Mouse (Mus musculus) spleen, adult 2 months (tissue): ENCODE results near the gene Runx1.

Experiments
- CTCF ChIP-seq: fragments of 200-500 bp; IDR thresholded peaks from 2 replicates; pipeline ENCODE4 v1.5.1; 2011; ENCODE audit warnings: mild to moderate bottlenecking, inconsistent platforms; ENCODE audit not compliant: insufficient read depth, insufficient read length, insufficient replicate concordance; ENCODE audit errors: extremely low read depth
- POLR2A ChIP-seq: fragments of 200-500 bp; IDR thresholded peaks from 2 replicates; pipeline ENCODE4 v1.6.1; 2011; ENCODE audit warnings: low read depth, low read length, inconsistent platforms

DNA sequence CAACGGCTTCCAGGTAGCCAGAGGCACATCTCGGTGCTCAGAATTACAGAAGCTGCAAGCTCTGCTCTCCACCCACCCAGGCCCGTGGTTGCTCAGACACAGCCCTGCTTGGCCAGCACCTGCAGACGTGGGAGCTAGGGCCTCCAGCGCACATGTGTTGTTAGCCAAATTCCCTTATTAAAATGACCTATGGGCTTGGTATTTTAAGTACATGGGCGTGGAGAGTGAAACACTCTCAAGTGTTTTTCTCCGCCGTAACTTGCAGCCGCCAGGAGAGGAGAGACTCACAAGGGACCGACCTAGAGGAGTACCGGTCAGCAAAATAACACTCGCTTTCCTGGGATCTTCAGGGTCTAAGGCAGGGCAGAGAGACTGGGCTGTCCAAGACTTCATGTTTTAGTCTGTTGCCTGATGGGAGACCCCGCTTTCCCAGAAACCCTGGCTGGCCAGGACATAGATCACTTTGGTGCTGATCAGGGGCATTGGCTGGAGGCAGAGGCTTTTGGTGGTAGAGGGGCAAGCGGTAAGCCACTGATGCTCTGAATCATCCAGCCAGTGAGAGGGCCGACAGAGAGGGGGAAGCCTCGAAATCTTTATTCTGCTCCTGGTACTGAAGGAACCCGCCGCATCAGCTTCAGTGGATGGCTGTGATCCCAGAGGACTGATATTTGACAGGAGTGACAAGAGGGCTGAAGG is 151.7 kb downstream of the Runx1 start:
- TF ChIP-seq POLR2A (no peak), CTCF (no peak)
